Mouse (Mus musculus) hindbrain, postnatal 0 days (tissue): ENCODE results near the gene Vgf. TPM values are rescaled to one million over a fixed set of nuclear protein-coding genes. Genes with fewer than 3 reads are reported as not detected.

Source experiments
- ATAC-seq: fragments of 200-750 bp; cut with Nextera tagmentation; 2 replicates; pipeline ENCODE4 v1.8.0; 2017; ENCODE audit warnings: mild to moderate bottlenecking, moderate TSS enrichment, moderate library complexity
- DNase-seq: peaks from one replicate; pipeline ENCODE4 v3.0.0-alpha.2; 2015; ENCODE audit warnings: low spot score
- H3K27ac ChIP-seq: fragments of 300-500 bp; sonication (generic); 2 replicates; pipeline ENCODE4 v1.5.1; 2014; ENCODE audit warnings: mild to moderate bottlenecking
- H3K27me3 ChIP-seq: fragments of 300-500 bp; sonication (generic); 2 replicates; pipeline ENCODE4 v1.6.1; 2014; ENCODE audit warnings: low read length, mixed read lengths; ENCODE audit not compliant: insufficient read depth
- H3K36me3 ChIP-seq: fragments of 300-500 bp; sonication (generic); 2 replicates; pipeline ENCODE4 v1.6.1; 2014; ENCODE audit warnings: low read length, mixed read lengths; ENCODE audit not compliant: insufficient read depth
- H3K4me1 ChIP-seq: fragments of 300-500 bp; sonication (generic); 2 replicates; pipeline ENCODE4 v1.6.1; 2014; ENCODE audit warnings: antibody characterized with exemption, low read length, mixed read lengths; ENCODE audit not compliant: insufficient read depth
- H3K4me2 ChIP-seq: fragments of 300-500 bp; sonication (generic); 2 replicates; pipeline ENCODE4 v1.6.1; 2014; ENCODE audit warnings: low read depth, mild to moderate bottlenecking, low read length, moderate library complexity, mixed read lengths
- H3K4me3 ChIP-seq: fragments of 300-500 bp; sonication (generic); 2 replicates; pipeline ENCODE4 v1.5.1; 2014; ENCODE audit warnings: low read length
- H3K9ac ChIP-seq: fragments of 300-500 bp; sonication (generic); replicated peaks from 2 replicates; pipeline ENCODE4 v1.6.1; 2014; ENCODE audit warnings: mild to moderate bottlenecking, low read length, moderate library complexity, mixed read lengths
- H3K9me3 ChIP-seq: fragments of 300-500 bp; sonication (generic); 2 replicates; pipeline ENCODE4 v1.6.1; 2016; ENCODE audit warnings: low read length, mixed read lengths
- CTCF ChIP-seq: IDR thresholded peaks from 2 replicates; pipeline ENCODE4 v1.5.1; 2016; ENCODE audit warnings: antibody characterized with exemption, control low read depth, low read depth
- WGBS: fragments of 180-500 bp; shearing (Covaris S2); extraction: QIAGEN DNeasy Blood & Tissue Kit; methylation state at CpG from one replicate; pipeline ENCODE4 v1.1.7; 2014; 5-methylcytosine and 5-hydroxymethylcytosine counted together
- polyA plus RNA-seq: library from polyadenylated mRNA; unstranded; fragments of >200 nt; fragmentation: Nextera tagmentation; extraction: Ambion mirVana; gene quantifications from 2 replicates; pipeline ENCODE4 v1.2.1, GENCODE M21; 2015
- total RNA-seq: library from RNA; depleted of rRNA; stranded (reverse); fragments of >200 nt; gene quantifications from 2 replicates; pipeline ENCODE4 v1.2.3, GENCODE M21; 2014

Gene Vgf
- total and polyA plus RNA-seq, 2 experiments from 2014 or later: 45.9 to 136 TPM

DNA sequence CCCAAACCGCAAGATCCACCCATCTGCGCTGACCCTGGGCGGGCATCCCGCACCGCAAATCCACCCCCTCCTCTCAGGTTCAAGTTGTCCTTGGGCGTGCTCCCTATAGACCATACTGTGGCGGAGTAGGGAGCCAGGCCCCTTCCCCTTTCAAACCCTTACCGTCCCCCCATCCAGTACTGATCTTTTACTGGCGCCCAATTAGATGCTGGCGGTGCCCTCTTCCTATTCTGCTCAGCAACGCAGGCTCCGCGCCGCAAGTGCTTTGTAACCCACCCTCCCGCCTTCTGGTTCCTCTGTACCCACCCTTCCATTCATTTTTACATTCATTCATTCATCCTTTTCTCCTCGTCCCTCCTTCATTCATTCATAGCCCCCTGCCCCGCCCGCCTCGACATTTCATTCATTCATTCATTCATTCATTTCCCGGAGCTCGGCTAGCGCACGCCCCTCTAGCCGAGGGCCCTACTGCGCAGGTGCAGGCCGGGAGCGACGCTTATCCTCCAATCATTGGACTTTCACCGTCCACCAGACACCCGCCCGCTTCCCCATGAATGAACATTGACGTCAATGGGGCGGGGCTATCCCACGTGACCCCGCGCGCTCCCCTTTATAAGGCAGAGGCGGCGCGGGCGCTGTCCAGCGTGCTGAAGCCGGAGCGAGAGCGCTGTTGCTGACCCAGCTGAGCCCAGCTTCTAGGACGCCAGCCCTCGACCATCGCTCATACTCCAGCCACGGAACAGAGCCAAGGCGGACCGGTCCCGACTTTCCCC is 3.6 kb downstream of the Vgf start:
- H3K4me2 ChIP-seq: peak overlapping the region; percentile 86
- H3K4me3 ChIP-seq: peak overlapping the region; percentile 51
- peak overlapping the region; percentile 74 for H3K9ac ChIP-seq
- no peak for TF ChIP-seq CTCF
- no peaks in the 10 kb centered on the region; the same call in 1 of the 2 replicates for H3K4me1 ChIP-seq
- no peaks in the 10 kb centered on the region for H3K9me3 ChIP-seq
- peak overlapping the region; percentile 91 for H3K27ac ChIP-seq
- peaks cover 24% of the 10 kb centered on the region; the same call in 1 of the 2 replicates for H3K27me3 ChIP-seq
- DNase-seq (peak; percentile 98), ATAC-seq (peak; percentile 81)
- under 1% methylated on average over 52 of the region's 52 CpGs for WGBS
- no peaks in the 10 kb centered on the region for H3K36me3 ChIP-seq

DNA sequence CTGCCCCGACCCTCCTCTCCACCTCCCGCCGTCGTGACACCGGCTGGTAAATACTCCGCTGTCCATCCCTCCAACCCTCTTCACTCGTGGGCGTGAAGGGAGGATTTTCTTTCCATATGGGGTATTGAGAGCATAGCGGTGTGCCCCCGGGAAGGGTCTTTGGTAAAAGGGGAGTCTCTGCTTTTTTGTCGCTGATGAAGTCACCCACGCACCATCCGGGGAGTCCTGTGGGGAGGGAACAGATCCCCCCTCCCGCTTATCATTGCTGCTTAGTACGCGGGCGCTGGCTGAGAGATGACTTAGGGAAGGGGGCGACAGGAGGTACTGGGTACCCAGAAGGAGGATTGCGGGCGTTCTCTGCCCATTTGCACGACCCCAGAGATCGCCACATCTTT is 4.2 kb downstream of the Vgf start:
- no peak for DNase-seq
- ATAC-seq: 0 out of 2 replicates have a peak, but pooled peaks have one; percentile 0
- Histone ChIP-seq H3K4me2 (peak overlapping the region; percentile 86), H3K9ac (peak overlapping the region; percentile 74), H3K4me1 (no peaks in the 10 kb centered on the region; the same call in 1 of the 2 replicates), H3K36me3 (no peaks in the 10 kb centered on the region), H3K27ac (peak overlapping the region; percentile 91), H3K27me3 (peaks cover 24% of the 10 kb centered on the region; the same call in 1 of the 2 replicates), H3K4me3 (peak overlapping the region; percentile 51), H3K9me3 (no peaks in the 10 kb centered on the region)
- no peak for TF ChIP-seq CTCF
- WGBS: 7% methylated on average over 22 of the region's 22 CpGs

DNA sequence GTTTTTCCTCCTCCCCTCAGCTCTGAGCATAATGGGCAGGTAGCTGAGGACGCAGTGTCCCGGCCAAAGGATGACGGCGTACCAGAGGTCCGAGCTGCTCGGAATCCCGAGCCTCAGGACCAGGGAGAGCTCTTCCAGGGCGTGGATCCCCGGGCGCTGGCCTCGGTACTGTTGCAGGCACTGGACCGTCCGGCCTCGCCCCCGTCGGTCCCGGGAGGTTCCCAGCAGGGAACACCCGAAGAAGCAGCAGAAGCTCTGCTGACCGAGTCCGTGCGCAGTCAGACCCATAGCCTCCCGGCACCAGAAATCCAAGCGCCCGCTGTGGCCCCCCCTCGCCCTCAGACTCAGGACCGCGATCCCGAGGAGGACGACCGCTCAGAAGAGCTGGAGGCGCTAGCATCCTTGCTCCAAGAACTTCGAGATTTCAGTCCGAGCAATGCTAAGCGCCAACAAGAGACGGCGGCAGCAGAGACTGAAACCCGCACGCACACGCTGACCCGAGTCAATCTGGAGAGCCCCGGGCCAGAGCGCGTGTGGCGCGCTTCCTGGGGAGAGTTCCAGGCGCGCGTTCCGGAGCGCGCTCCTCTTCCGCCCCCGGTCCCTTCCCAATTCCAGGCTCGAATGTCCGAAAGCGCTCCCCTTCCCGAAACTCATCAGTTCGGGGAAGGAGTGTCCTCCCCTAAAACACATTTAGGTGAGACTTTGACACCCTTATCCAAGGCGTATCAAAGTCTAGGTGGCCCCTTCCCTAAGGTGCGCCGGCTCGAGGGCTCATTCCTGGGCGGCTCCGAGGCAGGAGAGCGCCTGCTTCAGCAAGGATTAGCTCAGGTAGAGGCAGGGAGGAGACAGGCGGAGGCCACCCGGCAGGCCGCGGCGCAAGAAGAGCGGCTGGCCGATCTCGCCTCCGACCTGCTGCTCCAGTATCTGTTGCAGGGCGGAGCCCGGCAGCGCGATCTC is 5.2 kb downstream of the Vgf start:
- H3K4me2 ChIP-seq: peak overlapping the region; percentile 86
- no peaks in the 10 kb centered on the region for H3K4me1 ChIP-seq
- H3K27ac ChIP-seq: peak overlapping the region; percentile 91
- 0 out of 2 replicates have a peak, but pooled peaks cover 2% of the 10 kb centered on the region for H3K36me3 ChIP-seq
- TF ChIP-seq CTCF: no peak
- under 1% methylated on average over 77 of the region's 78 CpGs for WGBS
- H3K4me3 ChIP-seq: peak overlapping the region; percentile 51
- H3K9ac ChIP-seq: peak overlapping the region; percentile 74
- no peaks in the 10 kb centered on the region for H3K9me3 ChIP-seq
- H3K27me3 ChIP-seq: peaks cover 18% of the 10 kb centered on the region; the same call in 1 of the 2 replicates
- no peak for ATAC-seq
- no peak for DNase-seq

DNA sequence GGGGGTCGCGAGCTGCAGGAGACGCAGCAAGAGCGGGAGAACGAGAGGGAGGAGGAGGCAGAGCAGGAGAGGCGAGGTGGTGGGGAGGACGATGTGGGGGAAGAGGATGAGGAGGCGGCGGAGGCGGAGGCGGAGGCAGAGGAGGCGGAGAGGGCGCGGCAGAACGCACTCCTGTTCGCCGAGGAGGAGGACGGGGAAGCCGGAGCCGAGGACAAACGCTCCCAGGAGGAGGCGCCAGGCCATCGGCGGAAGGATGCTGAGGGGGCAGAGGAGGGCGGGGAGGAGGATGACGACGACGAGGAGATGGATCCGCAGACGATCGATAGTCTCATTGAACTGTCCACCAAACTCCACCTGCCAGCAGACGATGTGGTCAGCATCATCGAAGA is 5.8 kb downstream of the Vgf start:
- Histone ChIP-seq H3K4me3 (peak overlapping the region; percentile 51), H3K9ac (peak overlapping the region; percentile 74), H3K9me3 (no peaks in the 10 kb centered on the region), H3K4me1 (no peaks in the 10 kb centered on the region), H3K4me2 (peak overlapping the region; percentile 86), H3K36me3 (peaks cover 9% of the 10 kb centered on the region), H3K27me3 (peaks cover 16% of the 10 kb centered on the region; the same call in 1 of the 2 replicates), H3K27ac (peak overlapping the region; percentile 73)
- peak; percentile 40; the same call in 1 of the 2 replicates for TF ChIP-seq CTCF
- ATAC-seq: peak; percentile 13
- under 1% methylated on average over 29 of the region's 33 CpGs for WGBS
- DNase-seq: peak; percentile 59

DNA sequence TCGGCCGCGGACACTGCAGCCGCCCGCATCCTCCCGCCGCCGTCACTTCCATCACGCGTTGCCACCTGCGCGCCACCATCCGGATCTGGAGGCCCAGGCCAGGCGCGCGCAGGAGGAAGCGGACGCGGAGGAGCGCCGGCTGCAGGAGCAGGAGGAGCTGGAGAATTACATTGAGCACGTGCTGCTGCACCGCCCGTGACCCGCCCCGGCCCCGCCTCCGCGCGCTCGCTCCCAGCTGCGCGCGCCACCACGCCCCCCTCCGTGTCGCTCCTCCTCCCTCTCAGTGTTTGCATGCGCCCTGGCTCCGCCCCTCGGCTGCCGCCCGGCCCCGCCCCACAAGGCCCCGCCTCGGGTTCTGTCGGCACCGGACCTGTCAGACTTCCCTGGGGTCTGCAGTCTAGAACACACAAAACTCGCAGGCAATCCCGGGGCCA is 6.5 kb downstream of the Vgf start:
- ATAC-seq (peak; percentile 38), DNase-seq (peak; percentile 89)
- under 1% methylated on average over 45 of the region's 49 CpGs for WGBS
- Histone ChIP-seq H3K36me3 (peaks cover 16% of the 10 kb centered on the region), H3K4me1 (no peaks in the 10 kb centered on the region), H3K9ac (peak overlapping the region; percentile 74), H3K4me3 (peak overlapping the region; percentile 51), H3K27me3 (peaks cover 14% of the 10 kb centered on the region; the same call in 1 of the 2 replicates), H3K9me3 (no peaks in the 10 kb centered on the region), H3K27ac (peak overlapping the region; percentile 73), H3K4me2 (peak overlapping the region; percentile 86)
- TF ChIP-seq CTCF: peak; percentile 19; the same call in 1 of the 2 replicates

DNA sequence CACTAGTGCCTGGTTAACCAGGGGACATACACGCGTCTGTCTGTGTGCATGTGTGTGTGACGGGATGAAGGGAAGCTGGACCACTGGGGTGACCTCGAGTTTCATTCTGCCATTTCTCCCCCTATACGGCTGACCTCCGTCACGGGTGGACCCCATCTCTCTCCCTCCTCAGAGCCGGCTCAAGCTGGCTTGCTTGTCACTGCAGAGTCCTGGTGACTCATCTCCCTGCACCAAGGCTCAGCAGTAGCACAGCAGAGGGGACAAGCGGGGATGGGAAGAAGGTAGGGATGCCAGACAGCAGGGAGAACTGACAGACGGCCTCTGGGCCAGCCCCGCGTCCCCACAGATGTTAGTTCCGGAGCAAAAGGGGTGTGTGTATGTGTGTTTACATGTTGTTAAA is 10.0 kb downstream of the Vgf start:
- TF ChIP-seq CTCF: no peak
- Histone ChIP-seq H3K9me3 (no peaks in the 10 kb centered on the region), H3K4me3 (no peak overlapping the region), H3K36me3 (peaks cover 44% of the 10 kb centered on the region), H3K4me1 (no peaks in the 10 kb centered on the region), H3K4me2 (no peak overlapping the region), H3K27me3 (0 out of 2 replicates have a peak, but pooled peaks cover 6% of the 10 kb centered on the region), H3K27ac (no peak overlapping the region), H3K9ac (no peak overlapping the region)
- DNase-seq (no peak), ATAC-seq (no peak)
- 87% methylated on average over 13 of the region's 13 CpGs for WGBS
